Mouse (Mus musculus) gastrocnemius, adult 2 months (tissue): Measurements from ENCODE around the gene Hivep3. TPM values are rescaled to one million over a fixed set of nuclear protein-coding genes. Genes with fewer than 3 reads are reported as not detected.
A peak's percentile ranks its signal among the peaks of the same experiment; 100 is the strongest.

Experiments
- DNase-seq: peaks from one replicate; pipeline ENCODE4 v3.0.0; 2022
- H3K27ac ChIP-seq: fragments of 200-600 bp; 2 replicates; pipeline ENCODE4 v1.8.1; 2022; ENCODE audit warnings: mild to moderate bottlenecking
- H3K4me3 ChIP-seq: fragments of 200-600 bp; 2 replicates; pipeline ENCODE4 v1.8.1; 2022; ENCODE audit warnings: mild to moderate bottlenecking, moderate library complexity
- CTCF ChIP-seq: fragments of 200-600 bp; IDR thresholded peaks from 2 replicates; pipeline ENCODE4 v1.8.1; 2022; ENCODE audit warnings: antibody characterized with exemption, mild to moderate bottlenecking, moderate library complexity
- intact Hi-C: fragments of 180-260 bp; cut with DNase I; formaldehyde crosslinking; loops from one replicate; pipeline ENCODE4 v1.15.1; 2025
- long read RNA-seq, 2 experiments: library from polyadenylated mRNA; stranded (forward); transcript quantifications; one replicate each; pipeline ENCODE4 v2.0.0; 2021
- total RNA-seq, 2 experiments: library from RNA; stranded (reverse); gene quantifications; 2 replicates each; pipeline ENCODE4 v1.2.3; 2021

Hivep3 gene
- total RNA-seq = 1 to 10 TPM; 1.7 to 3.5 TPM
- long read RNA-seq, experiment 1, partial matches to known transcripts = 0 of 1 reads
- long read RNA-seq, experiment 1, other reads (novel, unspliced or antisense) = 0 of 1 reads
- long read RNA-seq, experiment 2, partial matches to known transcripts = 0 of 1 reads
- long read RNA-seq, experiment 2, other reads (novel, unspliced or antisense) = 1 of 1 reads

DNA sequence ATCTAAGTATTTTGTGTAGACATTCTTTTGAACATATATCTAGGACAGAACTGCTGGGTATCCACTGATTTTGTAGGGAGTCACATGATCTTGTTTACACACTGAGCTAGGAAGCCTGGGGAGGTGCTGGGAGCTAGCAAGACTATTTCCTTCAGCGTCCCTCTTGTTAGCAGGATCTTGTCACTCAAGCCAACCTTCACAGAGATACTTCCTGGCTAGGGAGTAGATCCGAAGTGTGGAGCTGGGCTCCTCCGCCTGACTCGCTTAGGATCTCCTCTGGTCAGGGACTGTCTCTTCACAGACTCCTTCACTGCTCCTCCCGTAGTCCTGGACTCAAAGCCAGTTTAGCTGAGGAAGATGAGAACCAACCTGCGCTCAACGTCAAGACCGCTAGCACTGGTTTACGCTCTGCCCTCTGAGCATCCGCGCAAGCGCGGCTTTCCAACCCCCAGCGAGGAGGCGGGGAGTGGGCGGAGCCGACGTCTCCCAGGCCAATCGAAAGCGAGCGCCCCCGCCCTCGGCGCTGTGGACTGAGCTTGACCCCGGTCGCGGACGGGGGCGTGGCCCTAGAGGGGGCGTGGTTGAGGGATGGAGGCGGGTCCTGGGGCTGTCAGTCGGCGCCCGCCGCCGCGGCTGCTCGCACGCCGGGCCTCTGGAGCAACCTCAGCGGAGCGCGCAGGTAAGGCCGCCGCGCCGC is at the start of gene Hivep3:
Gene Hivep3 (plus strand): TSS at position 601 of the 697 bp plus-strand sequence.
- Histone ChIP-seq H3K27ac (peak within 1 kb of the TSS; percentile 88), H3K4me3 (peak within 1 kb of the TSS; percentile 76)
- no peak for TF ChIP-seq CTCF
- DNase-seq = peak; percentile 100
- intact Hi-C loops = no loop called here

DNA sequence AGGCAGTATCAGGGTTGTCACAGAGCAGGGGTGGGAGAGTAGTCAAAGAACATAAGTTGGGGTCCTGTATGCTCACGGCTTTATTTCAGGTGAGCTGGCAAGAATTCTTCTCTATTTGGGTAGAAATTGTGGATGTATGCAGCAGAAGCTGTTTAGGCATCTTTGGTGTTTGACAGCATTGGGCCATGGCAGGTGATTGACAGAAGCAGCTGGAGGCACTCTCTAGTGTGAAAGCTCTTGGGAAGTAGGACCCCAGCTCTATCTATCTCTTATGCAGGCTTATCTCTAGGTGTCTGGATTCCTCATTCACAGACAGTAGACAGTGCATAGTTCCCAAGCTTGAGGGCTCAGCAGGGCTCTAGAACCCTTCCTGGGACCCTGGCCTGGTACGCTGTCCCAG is 47.8 kb upstream of the Hivep3 start:
- no peak for TF ChIP-seq CTCF
- H3K4me3 ChIP-seq = no peak overlapping the region
- no peak for DNase-seq
- H3K27ac ChIP-seq = no peak overlapping the region
- intact Hi-C loops = no loop called here

DNA sequence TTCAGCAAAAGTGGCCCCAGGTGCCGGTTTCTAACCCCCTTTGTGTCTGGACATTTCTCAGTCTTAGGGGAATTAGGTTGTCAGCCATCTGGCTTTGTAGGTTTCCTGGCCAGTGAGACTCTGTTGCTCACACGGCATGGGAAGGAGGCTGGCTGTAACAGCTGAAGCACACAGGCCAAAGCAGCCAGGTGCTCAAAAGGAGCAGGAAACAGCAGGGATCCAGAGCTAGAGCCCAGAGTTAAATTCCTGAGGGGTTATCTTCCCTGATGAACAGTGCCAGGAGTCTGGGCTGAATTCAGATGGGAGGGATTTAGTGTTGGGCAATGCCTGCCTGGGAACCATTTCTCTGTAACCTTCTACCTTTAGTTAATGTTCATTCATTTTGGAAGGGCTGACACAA is 35.2 kb upstream of the Hivep3 start:
- DNase-seq = no peak
- intact Hi-C loops = no loop called here
- no peak overlapping the region for H3K27ac ChIP-seq
- H3K4me3 ChIP-seq = no peak overlapping the region
- no peak for TF ChIP-seq CTCF

DNA sequence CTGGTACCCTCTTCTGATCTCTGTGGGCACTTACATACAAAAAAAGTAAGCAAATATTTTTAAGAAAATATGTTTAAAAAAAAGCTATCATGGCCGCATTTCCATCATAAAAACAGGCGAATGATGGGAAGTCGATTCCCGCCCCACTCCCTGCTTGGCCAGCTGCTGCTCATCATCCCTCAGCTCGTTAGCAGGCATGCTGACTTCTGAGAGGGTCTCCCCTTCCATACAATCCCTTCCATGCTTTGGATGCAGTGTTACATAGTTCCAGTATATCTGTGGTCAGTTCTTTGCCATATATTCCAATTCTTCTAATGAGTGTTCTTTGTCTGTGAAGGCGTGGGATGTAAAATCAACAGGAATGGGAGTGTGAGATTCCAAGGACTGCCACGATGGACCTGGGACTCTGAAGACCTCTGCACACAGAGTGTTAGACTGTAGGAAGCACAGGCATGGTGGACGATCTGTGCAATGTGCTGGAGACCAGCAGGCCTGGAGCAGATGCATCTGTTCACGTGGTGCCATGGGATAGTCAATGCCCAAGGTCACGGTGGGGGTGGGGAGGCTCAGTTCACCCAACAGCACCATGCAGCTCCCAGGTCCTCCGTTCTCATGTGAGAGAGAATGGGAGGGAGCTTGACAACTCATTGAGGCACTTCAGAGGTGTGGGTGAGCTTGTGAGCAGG is 32.2 kb upstream of the Hivep3 start:
- no peak for DNase-seq
- TF ChIP-seq CTCF = no peak
- H3K4me3 ChIP-seq = no peak overlapping the region
- no peak overlapping the region for H3K27ac ChIP-seq
- intact Hi-C loops = no loop called here

DNA sequence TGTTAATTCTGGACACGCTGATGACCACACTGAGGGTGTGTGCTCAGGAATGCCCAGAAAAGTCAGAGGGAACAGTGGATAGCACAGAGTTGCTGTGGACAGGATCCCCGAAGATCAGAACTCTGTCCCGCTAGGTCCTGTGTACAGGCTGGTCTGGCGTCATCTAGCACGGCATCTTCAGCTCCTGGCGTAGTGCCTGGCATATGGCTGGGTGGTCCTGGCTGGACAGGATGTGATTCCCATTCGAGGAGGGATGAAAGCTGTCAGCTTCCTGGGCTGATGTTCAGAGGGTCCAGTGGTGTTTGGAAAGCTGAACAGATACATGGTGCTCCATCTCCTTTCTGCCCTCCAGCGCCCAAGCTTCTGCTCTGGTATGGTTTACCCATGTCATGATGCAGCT is 29.6 kb upstream of the Hivep3 start:
- intact Hi-C loops = no loop called here
- no peak for DNase-seq
- TF ChIP-seq CTCF = no peak
- H3K27ac ChIP-seq = no peak overlapping the region
- H3K4me3 ChIP-seq = no peak overlapping the region

DNA sequence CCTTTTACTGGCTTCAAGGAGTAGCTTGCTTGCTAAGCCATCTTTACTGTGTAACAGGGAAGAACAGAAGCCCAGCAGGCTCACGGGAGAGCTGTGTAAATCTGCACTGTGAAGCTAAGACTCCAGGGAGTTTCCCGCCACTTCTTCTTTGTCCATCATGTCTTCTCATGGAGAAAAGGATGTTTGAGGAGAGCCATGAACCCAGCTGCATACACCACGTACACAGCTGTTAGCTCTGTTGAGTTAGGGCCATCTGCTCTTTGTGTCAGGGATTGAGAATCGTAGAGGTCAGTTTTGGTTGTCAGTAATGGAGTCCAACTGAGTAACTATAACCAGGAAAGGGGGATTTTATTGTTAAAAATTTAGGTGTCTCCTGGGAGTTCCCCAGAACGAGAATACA is 26.3 kb upstream of the Hivep3 start:
- intact Hi-C loops = no loop called here
- H3K27ac ChIP-seq = no peak overlapping the region
- H3K4me3 ChIP-seq = no peak overlapping the region
- no peak for TF ChIP-seq CTCF
- DNase-seq = no peak

DNA sequence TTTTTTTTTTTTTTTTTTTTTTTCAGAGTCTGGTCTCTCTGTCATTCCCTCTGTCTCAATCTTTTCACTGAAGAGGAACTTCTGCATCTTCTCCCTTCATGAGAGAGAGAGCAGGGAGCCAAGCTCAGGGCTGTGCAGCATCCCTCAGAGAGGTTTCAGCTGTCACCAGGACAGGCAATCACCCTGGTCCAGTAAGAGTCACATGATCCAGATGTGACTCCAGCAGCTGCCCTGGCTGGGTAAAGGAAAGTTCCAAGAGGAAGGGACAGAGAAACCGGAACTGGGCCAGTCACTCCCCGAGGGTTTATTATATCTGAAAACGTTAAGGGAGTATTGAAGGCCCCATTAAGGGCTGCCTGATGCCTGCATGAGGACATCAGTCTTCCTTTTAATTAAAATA is 25.8 kb upstream of the Hivep3 start:
- no peak for DNase-seq
- intact Hi-C loops = no loop called here
- Histone ChIP-seq H3K27ac (no peak overlapping the region), H3K4me3 (no peak overlapping the region)
- TF ChIP-seq CTCF = no peak

DNA sequence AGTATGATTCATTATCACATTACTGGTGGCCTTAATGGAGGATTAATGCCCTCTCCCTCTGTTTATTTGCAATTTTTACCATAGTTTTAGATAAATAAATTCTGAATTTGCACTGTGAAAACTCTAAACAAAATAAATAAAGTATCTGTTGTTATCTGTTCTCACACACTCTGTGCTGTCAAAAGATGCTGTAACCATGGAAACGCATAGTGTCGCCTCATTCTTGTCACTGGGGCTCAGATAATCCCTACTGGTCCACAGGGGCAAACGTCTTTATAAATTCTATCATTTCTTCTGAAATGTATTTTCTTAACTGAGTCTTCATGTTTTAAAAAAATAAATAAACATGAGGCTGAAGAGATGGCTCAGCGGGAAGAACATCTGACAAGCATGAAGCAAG is 23.4 kb upstream of the Hivep3 start:
- DNase-seq = no peak
- intact Hi-C loops = no loop called here
- TF ChIP-seq CTCF = no peak
- H3K27ac ChIP-seq = no peak overlapping the region
- H3K4me3 ChIP-seq = no peak overlapping the region

DNA sequence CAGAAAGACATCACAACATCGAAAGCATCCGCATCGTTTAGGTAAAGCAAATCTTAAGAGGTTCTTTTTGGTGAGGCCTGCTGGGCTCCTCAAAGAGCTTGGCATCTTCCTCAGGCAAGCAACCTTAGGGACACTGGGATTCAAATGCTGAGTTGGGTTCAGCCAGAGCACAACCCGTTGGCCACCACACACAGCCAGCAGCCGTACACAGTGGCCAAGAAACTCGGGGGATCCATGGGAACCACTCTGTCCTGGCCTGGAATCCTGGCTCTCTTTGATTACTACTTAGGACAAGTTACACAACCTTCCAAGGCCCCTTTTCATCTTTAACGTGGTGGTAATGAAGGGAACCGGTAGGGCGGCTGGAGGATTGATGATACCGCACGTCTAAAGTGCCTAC is 16.1 kb upstream of the Hivep3 start:
- intact Hi-C loops = no loop called here
- TF ChIP-seq CTCF = no peak
- H3K4me3 ChIP-seq = no peak overlapping the region

DNA sequence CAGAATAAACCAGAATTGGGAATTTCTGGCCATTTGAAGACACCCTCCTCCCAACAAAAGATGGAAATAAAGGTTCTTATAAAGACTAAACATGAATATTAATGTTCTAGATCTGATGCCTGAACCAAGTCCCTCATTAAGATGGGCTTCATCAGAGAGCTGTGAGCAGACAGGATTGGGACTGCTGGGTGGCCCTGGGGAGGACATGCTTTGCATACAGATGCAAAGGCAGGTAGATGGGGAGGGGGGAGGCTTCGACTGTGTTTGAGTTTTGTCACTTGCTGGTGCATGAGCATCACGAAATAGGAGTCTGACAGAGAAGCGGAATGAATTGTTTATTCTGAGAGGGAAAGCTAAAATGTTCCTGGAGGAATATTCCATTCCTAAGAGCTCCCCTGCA is 12.1 kb upstream of the Hivep3 start:
- Histone ChIP-seq H3K4me3 (no peak overlapping the region), H3K27ac (no peak overlapping the region)
- intact Hi-C loops = no loop called here
- no peak for DNase-seq
- TF ChIP-seq CTCF = no peak

More for the DNA sequence above, 16.1 kb upstream of the Hivep3 start:
- no peak overlapping the region for H3K27ac ChIP-seq
- DNase-seq = peak; percentile 73

DNA sequence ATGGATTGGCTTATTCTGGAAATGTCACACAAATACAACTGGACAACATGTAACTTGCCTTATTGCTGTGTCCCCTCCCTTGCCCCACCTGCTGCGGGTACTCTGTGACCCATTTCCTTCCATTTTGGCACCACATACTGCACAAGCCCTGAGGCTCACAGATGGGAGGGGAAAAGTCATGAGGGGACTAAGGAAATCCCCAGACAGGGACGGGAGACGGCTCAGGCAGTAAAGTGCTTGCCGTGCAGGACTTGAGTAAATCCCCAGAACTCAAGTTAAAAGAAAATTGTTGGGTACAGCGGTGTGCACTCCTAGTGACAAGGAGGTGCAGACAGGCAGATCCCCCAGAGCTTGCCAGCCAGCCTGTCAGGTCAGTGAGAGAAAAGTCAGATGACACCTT is 7.5 kb upstream of the Hivep3 start:
- no peak overlapping the region for H3K27ac ChIP-seq
- intact Hi-C loops = no loop called here
- no peak for DNase-seq
- H3K4me3 ChIP-seq = no peak overlapping the region
- TF ChIP-seq CTCF = no peak

DNA sequence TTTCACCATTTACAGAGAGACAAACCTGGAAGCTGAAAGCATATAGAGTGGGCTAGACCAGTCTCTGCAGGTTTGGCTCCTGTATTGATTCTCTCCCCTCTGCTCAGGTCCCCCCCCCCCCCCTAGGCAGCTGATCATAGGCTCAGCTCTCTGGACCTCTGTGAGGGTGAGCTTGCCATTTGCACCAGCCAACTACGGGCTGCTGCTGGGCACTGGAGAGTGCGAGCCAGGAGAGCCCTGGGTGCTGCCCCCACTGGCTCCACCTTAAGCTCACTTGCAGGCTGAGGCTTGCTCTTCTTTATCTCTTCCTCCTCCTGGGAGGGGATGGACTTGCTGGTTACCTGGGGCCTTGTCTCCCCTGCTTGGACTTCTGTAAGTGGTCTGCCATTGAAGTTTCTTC is 5.7 kb upstream of the Hivep3 start:
- no peak overlapping the region for H3K27ac ChIP-seq
- DNase-seq = no peak
- TF ChIP-seq CTCF = no peak
- no peak overlapping the region for H3K4me3 ChIP-seq
- intact Hi-C loops = no loop called here

DNA sequence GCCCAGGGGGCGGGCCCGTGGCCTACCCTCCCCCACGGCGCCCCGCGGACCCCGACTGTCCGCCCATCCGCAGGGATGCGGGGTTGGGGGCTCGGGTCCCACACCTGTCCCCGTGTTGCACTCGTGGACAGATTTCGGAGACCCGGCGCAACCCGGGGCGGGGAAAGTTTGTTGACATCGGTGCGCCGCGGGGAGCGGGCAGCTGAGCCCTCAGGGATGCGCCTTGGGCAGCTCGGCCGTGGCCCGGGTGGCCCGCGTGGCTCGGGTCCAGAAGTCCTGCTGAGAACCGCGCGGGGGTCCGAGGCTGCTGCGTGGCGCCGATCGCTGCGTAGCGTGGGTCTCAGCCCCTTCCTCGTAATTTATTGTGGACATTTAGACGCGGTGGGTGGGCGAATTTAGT is 358 bp downstream of the Hivep3 start:
- H3K4me3 ChIP-seq = peak overlapping the region; percentile 76
- no peak for TF ChIP-seq CTCF
- intact Hi-C loops = no loop called here
- H3K27ac ChIP-seq = peak overlapping the region; percentile 88
- peak; percentile 64 for DNase-seq

DNA sequence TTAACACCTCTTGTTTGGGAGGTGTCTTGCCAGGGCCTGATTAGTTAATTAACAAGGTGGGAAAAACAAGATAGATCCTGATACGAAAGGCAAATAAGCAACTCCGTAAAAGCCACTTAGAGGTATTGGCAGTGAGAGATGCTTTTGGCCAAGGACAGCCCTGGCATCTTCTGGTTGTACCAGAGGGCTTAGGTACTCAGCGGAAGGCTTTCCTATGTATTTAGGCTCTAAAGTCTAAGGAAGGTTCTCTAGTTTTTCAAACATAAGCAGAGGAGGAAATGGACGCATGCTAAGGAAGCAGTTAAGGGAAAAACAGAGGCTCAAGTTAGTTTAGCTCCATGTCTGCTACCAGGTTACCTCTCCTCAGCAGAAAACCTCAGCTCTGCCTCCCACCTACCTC is 768 bp downstream of the Hivep3 start:
- intact Hi-C loops = no loop called here

More for the DNA sequence above, 768 bp downstream of the Hivep3 start:
- no peak for TF ChIP-seq CTCF
- DNase-seq = no peak
- peak overlapping the region; percentile 88; the same call in 1 of the 2 replicates for H3K27ac ChIP-seq
- peak overlapping the region; percentile 76 for H3K4me3 ChIP-seq
